Mouse (Mus musculus) embryonic facial prominence, embryonic 10.5 days (tissue): ENCODE data around the gene Tbc1d13. TPM values are rescaled to one million over a fixed set of nuclear protein-coding genes. Genes with fewer than 3 reads are reported as not detected.

Experiments
- DNase-seq: peaks from one replicate; pipeline ENCODE4 v3.0.0-alpha.2; 2017; ENCODE audit warnings: low spot score
- H3K27ac ChIP-seq: fragments of 300-500 bp; sonication (generic); replicated peaks from 2 replicates; pipeline ENCODE4 v1.5.1; 2016; ENCODE audit warnings: mild to moderate bottlenecking
- H3K27me3 ChIP-seq: fragments of 300-500 bp; sonication (generic); replicated peaks from 2 replicates; pipeline ENCODE4 v1.6.1; 2016; ENCODE audit warnings: low read depth, mild to moderate bottlenecking; ENCODE audit not compliant: poor library complexity, severe bottlenecking
- H3K36me3 ChIP-seq: fragments of 300-500 bp; sonication (generic); replicated peaks from 2 replicates; pipeline ENCODE4 v1.6.1; 2016; ENCODE audit warnings: mild to moderate bottlenecking, moderate library complexity
- H3K4me1 ChIP-seq: fragments of 300-500 bp; sonication (generic); 2 replicates; pipeline ENCODE4 v1.6.1; 2016
- H3K4me3 ChIP-seq: fragments of 300-500 bp; sonication (generic); 2 replicates; pipeline ENCODE4 v1.5.1; 2016; ENCODE audit warnings: mild to moderate bottlenecking, moderate library complexity
- H3K9me3 ChIP-seq: fragments of 300-500 bp; sonication (generic); 2 replicates; pipeline ENCODE4 v1.6.1; 2016; ENCODE audit warnings: mild to moderate bottlenecking
- WGBS: fragments of 180-500 bp; shearing (Covaris S2); methylation state at CpG from one replicate; pipeline ENCODE4 v1.1.7; 2016; 5-methylcytosine and 5-hydroxymethylcytosine counted together
- polyA plus RNA-seq: library from polyadenylated mRNA; unstranded; fragments of >200 nt; fragmentation: Nextera tagmentation; extraction: Ambion mirVana; gene quantifications from 2 replicates; pipeline ENCODE4 v1.2.1, GENCODE M21; 2016

Gene Tbc1d13
- polyA plus RNA-seq, 1 experiment from 2014 or later, result 8.2 TPM

GRCm38 (mm10) chr2:30194656-30195055 lies 61.1 kb downstream of the Tbc1d13 start:
- no peak overlapping the region for H3K27ac ChIP-seq
- DNase-seq, result no peak
- 87% methylated on average over 3 of the region's 3 CpGs for WGBS
- 0 out of 2 replicates have a peak, but pooled peaks cover 3% of the 10 kb centered on the region for H3K4me1 ChIP-seq
- no peaks in the 10 kb centered on the region for H3K9me3 ChIP-seq
- no peaks in the 10 kb centered on the region for H3K27me3 ChIP-seq
- H3K4me3 ChIP-seq, result no peak overlapping the region
- H3K36me3 ChIP-seq, result peaks cover 7% of the 10 kb centered on the region; the same call in 1 of the 2 replicates

GRCm38 (mm10) chr2:30198021-30198420 lies 64.5 kb downstream of the Tbc1d13 start:
- WGBS, result 65% methylated on average over 4 of the region's 4 CpGs
- no peaks in the 10 kb centered on the region for H3K36me3 ChIP-seq
- no peak overlapping the region for H3K27ac ChIP-seq
- H3K4me3 ChIP-seq, result no peak overlapping the region
- H3K9me3 ChIP-seq, result no peaks in the 10 kb centered on the region
- 0 out of 2 replicates have a peak, but pooled peaks cover 3% of the 10 kb centered on the region for H3K4me1 ChIP-seq
- no peaks in the 10 kb centered on the region for H3K27me3 ChIP-seq
- DNase-seq, result no peak

DNA sequence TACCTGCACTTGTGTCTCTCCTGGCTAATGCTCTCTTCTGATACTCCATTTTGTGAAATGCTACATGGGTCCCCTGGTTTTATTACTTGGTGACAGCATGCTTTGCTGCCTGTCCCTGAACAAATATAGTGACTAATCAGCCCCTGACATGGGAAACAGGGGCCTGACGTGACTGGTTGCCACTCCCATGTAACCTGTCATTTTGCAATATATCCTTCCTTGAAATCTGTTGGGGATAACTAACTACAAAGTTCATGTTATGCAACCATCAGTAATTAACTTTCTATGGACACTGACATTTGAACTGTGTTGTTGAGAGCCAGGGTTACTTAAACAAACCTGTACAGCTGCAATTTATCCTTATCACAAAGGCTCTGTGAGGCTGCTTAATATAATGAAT lies 66.4 kb downstream of the Tbc1d13 start:
- H3K27ac ChIP-seq, result no peak overlapping the region
- no peaks in the 10 kb centered on the region for H3K9me3 ChIP-seq
- H3K4me1 ChIP-seq, result peaks cover 6% of the 10 kb centered on the region
- DNase-seq, result no peak
- no peak overlapping the region for H3K4me3 ChIP-seq
- H3K27me3 ChIP-seq, result no peaks in the 10 kb centered on the region
- 74% methylated on average over 1 of the region's 1 CpGs for WGBS
- no peaks in the 10 kb centered on the region for H3K36me3 ChIP-seq

DNA sequence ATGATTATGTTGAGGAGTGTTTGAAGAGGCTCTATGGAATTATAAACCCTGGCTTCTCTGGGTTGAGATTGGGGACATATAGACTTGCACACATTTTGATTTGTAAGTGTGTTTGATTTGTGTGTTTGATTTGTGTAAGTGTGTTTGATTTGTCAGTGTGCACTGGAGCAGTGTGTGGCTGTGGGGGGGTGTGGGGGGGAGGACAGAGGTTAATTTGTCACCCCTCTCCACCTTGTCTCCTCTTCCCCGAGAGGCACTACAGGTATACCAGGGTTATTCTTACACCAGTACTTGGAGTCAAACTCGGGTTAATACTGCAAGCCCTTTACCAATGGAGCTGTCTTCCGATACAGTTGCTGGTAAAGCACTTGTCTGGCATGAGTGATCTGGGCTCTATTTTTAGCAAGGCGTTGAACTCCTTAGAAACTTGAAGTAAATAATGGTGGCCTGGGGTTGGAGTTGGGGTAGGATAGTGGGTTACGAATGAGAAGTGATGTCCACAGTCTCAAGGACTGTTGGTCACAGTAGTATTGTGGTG lies 66.9 kb downstream of the Tbc1d13 start:
- Histone ChIP-seq H3K4me1 (peaks cover 6% of the 10 kb centered on the region), H3K36me3 (no peaks in the 10 kb centered on the region), H3K9me3 (no peaks in the 10 kb centered on the region), H3K27me3 (no peaks in the 10 kb centered on the region), H3K27ac (no peak overlapping the region), H3K4me3 (no peak overlapping the region)
- no peak for DNase-seq
- WGBS, result 86% methylated on average over 5 of the region's 5 CpGs

Other genes with a start within 250 kb of the Tbc1d13 start
- 102 and 111 TPM in 2 replicates for gene Odf2, start 244.5 kb upstream of the Tbc1d13 start, polyA plus RNA-seq
- gene Gle1, start 198.3 kb upstream of the Tbc1d13 start, polyA plus RNA-seq, result 78.1 and 79.6 TPM in 2 replicates
- 92.9 and 95.8 TPM in 2 replicates for gene Sptan1, start 168.2 kb upstream of the Tbc1d13 start, polyA plus RNA-seq
- gene Wdr34, start 84.9 kb upstream of the Tbc1d13 start, polyA plus RNA-seq, result 29.4 and 32.9 TPM in 2 replicates
- 870 and 873 TPM in 2 replicates for gene Set, start 76.4 kb upstream of the Tbc1d13 start, polyA plus RNA-seq
- gene Pkn3, start 56.1 kb upstream of the Tbc1d13 start, polyA plus RNA-seq, result 12.7 and 13.9 TPM in 2 replicates
- gene Zdhhc12, start 40.1 kb upstream of the Tbc1d13 start, polyA plus RNA-seq, result 35.2 and 37.7 TPM in 2 replicates
- 7.1 and 7.4 TPM in 2 replicates for gene Zer1, start 9.2 kb upstream of the Tbc1d13 start, polyA plus RNA-seq
- 18.3 and 19.9 TPM in 2 replicates for gene Endog, start 37.7 kb downstream of the Tbc1d13 start, polyA plus RNA-seq
- gene Spout1, start 44.7 kb downstream of the Tbc1d13 start, polyA plus RNA-seq, result 95.4 and 98.5 TPM in 2 replicates
- 8.2 and 8.3 TPM in 2 replicates for gene Kyat1, start 72.1 kb downstream of the Tbc1d13 start, polyA plus RNA-seq
- gene Lrrc8a, start 104.0 kb downstream of the Tbc1d13 start, polyA plus RNA-seq, result 46.5 and 47.5 TPM in 2 replicates
- 0.05 and 0.09 TPM in 2 replicates for gene Gm28035, start 106.8 kb downstream of the Tbc1d13 start, polyA plus RNA-seq
- 2.9 and 4.9 TPM in 2 replicates for gene Phyhd1, start 132.5 kb downstream of the Tbc1d13 start, polyA plus RNA-seq
- not detected in 2 replicates for gene Gm28038, start 147.3 kb downstream of the Tbc1d13 start, polyA plus RNA-seq
- 23.9 and 24.0 TPM in 2 replicates for gene Dolk, start 152.6 kb downstream of the Tbc1d13 start, polyA plus RNA-seq
- gene Nup188, start 152.7 kb downstream of the Tbc1d13 start, polyA plus RNA-seq, result 68.0 and 76.6 TPM in 2 replicates
- gene Sh3glb2, start 225.6 kb downstream of the Tbc1d13 start, polyA plus RNA-seq, result 84.8 and 85.6 TPM in 2 replicates
- gene Miga2, start 230.5 kb downstream of the Tbc1d13 start, polyA plus RNA-seq, result 29.3 and 30.8 TPM in 2 replicates